ENCODE assay signal across 8 mouse cellular contexts in genomic region chr9:87740241-87740645, GRCm38 (mm10). TPM values are rescaled to one million over a fixed set of nuclear protein-coding genes. Genes with fewer than 3 reads are reported as not detected.
DNase-seq lines count a peak whose midpoint lies in the region; ATAC-seq and TF ChIP-seq lines count a peak whose summit lies in the region.

No protein-coding gene starts in this region.

- peaks cover 66% of the 10 kb centered on the region for H3K27me3 ChIP-seq in megakaryocyte, embryonic 14.5 days (replicated peaks)
- H3K27me3 ChIP-seq in forebrain, postnatal 0 days (ENCODE audit: insufficient read depth, low read length), result peaks cover 77% of the 10 kb centered on the region
- peaks cover 75% of the 10 kb centered on the region for H3K27me3 ChIP-seq in limb, embryonic 13.5 days
- H3K27me3 ChIP-seq in stomach, postnatal 0 days (ENCODE audit: control insufficient read depth, insufficient read depth, low read length), result peaks cover 27% of the 10 kb centered on the region

- no peak for TF ChIP-seq EP300 in stomach, postnatal 0 days (optimal IDR thresholded peaks at IDR 0.05)

- H3K9me3 ChIP-seq in megakaryocyte, embryonic 14.5 days, result peaks cover 14% of the 10 kb centered on the region; the same call in 1 of the 2 replicates
- H3K9me3 ChIP-seq in forebrain, postnatal 0 days (ENCODE audit: low read length), result no peaks in the 10 kb centered on the region
- no peaks in the 10 kb centered on the region for H3K9me3 ChIP-seq in limb, embryonic 13.5 days
- no peaks in the 10 kb centered on the region for H3K9me3 ChIP-seq in stomach, postnatal 0 days (ENCODE audit: control insufficient read depth, low read length)

- H3K4me3 ChIP-seq in megakaryocyte, embryonic 14.5 days (replicated peaks), result peak overlapping the region; percentile 31
- H3K4me3 ChIP-seq in forebrain, postnatal 0 days (ENCODE audit: low read depth, low read length), result no peak overlapping the region
- H3K4me3 ChIP-seq in limb, embryonic 13.5 days, result peak overlapping the region; percentile 43
- peak overlapping the region; percentile 2; the same call in 1 of the 2 replicates for H3K4me3 ChIP-seq in stomach, postnatal 0 days (ENCODE audit: low read depth, low read length)

- H3K27ac ChIP-seq in forebrain, postnatal 0 days (ENCODE audit: low read depth, low read length), result no peak overlapping the region
- H3K27ac ChIP-seq in limb, embryonic 13.5 days, result peak overlapping the region; percentile 75
- no peak overlapping the region for H3K27ac ChIP-seq in stomach, postnatal 0 days (replicated peaks)

- ATAC-seq in megakaryocyte, adult 5-6 weeks (ENCODE audit: poor library complexity, severe bottlenecking), result no peak
- ATAC-seq in forebrain, postnatal 0 days, result peak; percentile 26
- ATAC-seq in limb, embryonic 13.5 days (ENCODE audit: low FRiP score, low read depth), result peak; percentile 10
- 0 out of 2 replicates have a peak, but pooled peaks have one; percentile 12 for ATAC-seq in stomach, postnatal 0 days (ENCODE audit: low FRiP score, low TSS enrichment)

- no peak for DNase-seq in forebrain, postnatal 0 days
- DNase-seq in stomach, postnatal 0 days (ENCODE audit: low spot score), result peak; percentile 14
- no peak for DNase-seq in gastrocnemius, postnatal 25 days
- no peak for DNase-seq in B cell, adult 2 months
- DNase-seq in left cerebral cortex, postnatal 36 days (ENCODE audit: low spot score in 2 of 2), result no peak

- H3K4me1 ChIP-seq in megakaryocyte, embryonic 14.5 days, result peaks cover 17% of the 10 kb centered on the region
- no peaks in the 10 kb centered on the region for H3K4me1 ChIP-seq in forebrain, postnatal 0 days (ENCODE audit: insufficient read depth)
- peaks cover 51% of the 10 kb centered on the region for H3K4me1 ChIP-seq in limb, embryonic 13.5 days
- H3K4me1 ChIP-seq in stomach, postnatal 0 days (replicated peaks; ENCODE audit: control insufficient read depth, insufficient read depth), result no peaks in the 10 kb centered on the region

- 3% methylated on average over 20 of the region's 20 CpGs for WGBS in forebrain, postnatal 0 days
- 5% methylated on average over 20 of the region's 20 CpGs for WGBS in limb, embryonic 13.5 days
- WGBS in stomach, postnatal 0 days, result 11% methylated on average over 19 of the region's 20 CpGs

- TF ChIP-seq CTCF in forebrain, postnatal 0 days (IDR thresholded peaks at IDR 0.05; ENCODE audit: low read depth), result no peak
- no peak for TF ChIP-seq CTCF in stomach, postnatal 0 days (IDR thresholded peaks at IDR 0.05; ENCODE audit: low read depth)

- no peak overlapping the region for H3K9ac ChIP-seq in forebrain, postnatal 0 days
- peak overlapping the region; percentile 61 for H3K9ac ChIP-seq in limb, embryonic 13.5 days
- no peak overlapping the region for H3K9ac ChIP-seq in stomach, postnatal 0 days (ENCODE audit: low read length)

- no peak overlapping the region for H3K4me2 ChIP-seq in forebrain, postnatal 0 days (ENCODE audit: low read depth)
- peak overlapping the region; percentile 75 for H3K4me2 ChIP-seq in limb, embryonic 13.5 days (replicated peaks)
- H3K4me2 ChIP-seq in stomach, postnatal 0 days (replicated peaks; ENCODE audit: low read depth), result no peak overlapping the region

- intact Hi-C loops in left cerebral cortex, postnatal 36 days (cut with DNase I), result no loop called here

- no peaks in the 10 kb centered on the region for H3K36me3 ChIP-seq in megakaryocyte, embryonic 14.5 days (replicated peaks; ENCODE audit: low read length)
- no peaks in the 10 kb centered on the region for H3K36me3 ChIP-seq in forebrain, postnatal 0 days (ENCODE audit: insufficient read depth)
- H3K36me3 ChIP-seq in limb, embryonic 13.5 days, result no peaks in the 10 kb centered on the region
- H3K36me3 ChIP-seq in stomach, postnatal 0 days (ENCODE audit: control insufficient read depth, insufficient read depth, low read length), result no peaks in the 10 kb centered on the region

RNA-seq across cellular contexts. Expression of gene Tbx18, which starts 9.2 kb away (rescaled TPM):
- not detected in 2 replicates for polyA plus RNA-seq in megakaryocyte, embryonic 14.5 days (2012; ENCODE audit: insufficient read depth, low replicate concordance)
- total RNA-seq in megakaryocyte, adult 5-6 weeks (2015), result not detected in 2 replicates
- not detected in 2 replicates for total RNA-seq in megakaryocyte, adult 5-6 weeks (2017)
- total RNA-seq in forebrain, postnatal 0 days (2014; rRNA removed), result 4.5 and 7.8 TPM in 2 replicates
- polyA plus RNA-seq in forebrain, postnatal 0 days (2015; fragmentation: Nextera tagmentation; extraction: Ambion mirVana), result 1.5 and 1.7 TPM in 2 replicates
- 21.0 and 23.3 TPM in 2 replicates for polyA plus RNA-seq in limb, embryonic 13.5 days (2015; fragmentation: Nextera tagmentation; extraction: Ambion mirVana)
- polyA plus RNA-seq in stomach, postnatal 0 days (2015; fragmentation: Nextera tagmentation; extraction: Ambion mirVana), result 0.08 and 0.18 TPM in 2 replicates
- 1 to 10 TPM in 1 of 2 experiments, under 1 TPM in 1; 0.64 to 1.6 TPM for total RNA-seq in gastrocnemius, postnatal 25 days (2021)
- 1 to 10 TPM; 2.4 to 3.3 TPM for total RNA-seq in left cerebral cortex, postnatal 36 days (2021)
